Mouse (Mus musculus): Measurements from ENCODE around the gene Phlpp1.

- no peak for TF ChIP-seq CTCF (IDR thresholded peaks at IDR 0.05; ENCODE audit: low read depth)
- TF ChIP-seq EP300 (IDR thresholded peaks at IDR 0.05; ENCODE audit: low read depth), result no peak
These were observed 19.1 kb downstream of the Phlpp1 start for GRCm38 (mm10) chr1:106190695-106191094.
